Mouse (Mus musculus) liver, postnatal 0 days (tissue): Measurements from ENCODE around the gene 4921524J17Rik. TPM values are rescaled to one million over a fixed set of nuclear protein-coding genes. Genes with fewer than 3 reads are reported as not detected.

ENCODE experiments used
- ATAC-seq: fragments of 200-750 bp; cut with Nextera tagmentation; 2 replicates; pipeline ENCODE4 v1.8.0; 2017; ENCODE audit warnings: mild to moderate bottlenecking, moderate library complexity
- DNase-seq: peaks from one replicate; pipeline ENCODE4 v3.0.0-alpha.2; 2016
- H3K27ac ChIP-seq: fragments of 300-500 bp; sonication (generic); 2 replicates; pipeline ENCODE4 v1.5.1; 2014; ENCODE audit warnings: antibody characterized with exemption, moderate library complexity, mild to moderate bottlenecking, low read depth
- H3K27me3 ChIP-seq: fragments of 300-500 bp; sonication (generic); 2 replicates; pipeline ENCODE4 v1.6.1; 2014; ENCODE audit warnings: low read length, control low read depth, mixed read lengths; ENCODE audit not compliant: insufficient read depth
- H3K36me3 ChIP-seq: fragments of 300-500 bp; sonication (generic); replicated peaks from 2 replicates; pipeline ENCODE4 v1.6.1; 2014; ENCODE audit warnings: mild to moderate bottlenecking, control low read depth, low read length, moderate library complexity, mixed read lengths; ENCODE audit not compliant: insufficient read depth
- H3K4me1 ChIP-seq: fragments of 300-500 bp; sonication (generic); 2 replicates; pipeline ENCODE4 v1.6.1; 2014; ENCODE audit warnings: antibody characterized with exemption, mild to moderate bottlenecking, control low read depth; ENCODE audit not compliant: insufficient read depth
- H3K4me2 ChIP-seq: fragments of 300-500 bp; sonication (generic); 2 replicates; pipeline ENCODE4 v1.6.1; 2014; ENCODE audit warnings: low read depth, mild to moderate bottlenecking, low read length, moderate library complexity, mixed read lengths
- H3K4me3 ChIP-seq: fragments of 300-500 bp; sonication (generic); 2 replicates; pipeline ENCODE4 v1.5.1; 2014; ENCODE audit warnings: low read depth, low read length
- H3K9ac ChIP-seq: fragments of 300-500 bp; sonication (generic); replicated peaks from 2 replicates; pipeline ENCODE4 v1.6.1; 2014; ENCODE audit warnings: mild to moderate bottlenecking, moderate library complexity
- H3K9me3 ChIP-seq: fragments of 300-500 bp; sonication (generic); 2 replicates; pipeline ENCODE4 v1.6.1; 2016; ENCODE audit warnings: mild to moderate bottlenecking, control low read depth, low read length, mixed read lengths
- CTCF ChIP-seq: sonication (generic); IDR thresholded peaks from 2 replicates; pipeline ENCODE4 v1.5.1; 2016; ENCODE audit warnings: antibody characterized with exemption, low read depth
- EP300 ChIP-seq: IDR thresholded peaks from 2 replicates; pipeline ENCODE4 v1.6.1; 2016; ENCODE audit warnings: antibody characterized with exemption, low read depth, mild to moderate bottlenecking
- WGBS: fragments of 180-500 bp; shearing (Covaris S2); extraction: QIAGEN DNeasy Blood & Tissue Kit; methylation state at CpG from one replicate; pipeline ENCODE4 v1.1.7; 2014; ENCODE audit not compliant: insufficient replicate concordance; 5-methylcytosine and 5-hydroxymethylcytosine counted together
- polyA plus RNA-seq: library from polyadenylated mRNA; unstranded; fragments of >200 nt; fragmentation: Nextera tagmentation; extraction: Ambion mirVana; gene quantifications from 2 replicates; pipeline ENCODE4 v1.2.1, GENCODE M21; 2015

The 4921524J17Rik gene
- polyA plus RNA-seq, 1 experiment from 2014 or later: 16.5 TPM

- H3K36me3 ChIP-seq: no peaks in the 10 kb centered on the region
- H3K27me3 ChIP-seq: no peaks in the 10 kb centered on the region
- DNase-seq (no peak), ATAC-seq (peak; percentile 78)
- H3K4me3 ChIP-seq: no peak overlapping the region
- H3K9ac ChIP-seq: peak overlapping the region; percentile 44
- no peak for TF ChIP-seq CTCF
- TF ChIP-seq EP300: peak; percentile 8; the same call in 1 of the 2 replicates
- WGBS: 42% methylated on average over 5 of the region's 5 CpGs
- peak overlapping the region; percentile 47 for H3K4me2 ChIP-seq
- H3K27ac ChIP-seq: peak overlapping the region; percentile 41
- no peaks in the 10 kb centered on the region for H3K9me3 ChIP-seq
- H3K4me1 ChIP-seq: peaks cover 23% of the 10 kb centered on the region
These were observed 36.1 kb downstream of the 4921524J17Rik start for GRCm38 (mm10) chr8:85396432-85397079.

- no peak overlapping the region for H3K4me3 ChIP-seq
- peak overlapping the region; percentile 47 for H3K4me2 ChIP-seq
- peak; percentile 91 for TF ChIP-seq EP300
- no peak for TF ChIP-seq CTCF
- H3K27ac ChIP-seq: peak overlapping the region; percentile 41
- H3K36me3 ChIP-seq: no peaks in the 10 kb centered on the region
- 46% methylated on average over 8 of the region's 8 CpGs for WGBS
- H3K9me3 ChIP-seq: no peaks in the 10 kb centered on the region
- ATAC-seq: peak; percentile 80
- H3K4me1 ChIP-seq: peaks cover 23% of the 10 kb centered on the region
- H3K9ac ChIP-seq: no peak overlapping the region; the same call in 1 of the 2 replicates
- H3K27me3 ChIP-seq: no peaks in the 10 kb centered on the region
- no peak for DNase-seq
These were observed 36.8 kb downstream of the 4921524J17Rik start for GRCm38 (mm10) chr8:85395681-85396431.

- peaks cover 23% of the 10 kb centered on the region for H3K4me1 ChIP-seq
- no peak overlapping the region for H3K4me3 ChIP-seq
- 50% methylated on average over 3 of the region's 3 CpGs for WGBS
- no peak overlapping the region for H3K27ac ChIP-seq
- H3K9ac ChIP-seq: no peak overlapping the region
- no peak for DNase-seq
- TF ChIP-seq CTCF (no peak), EP300 (no peak; the same call in 1 of the 2 replicates)
- no peak overlapping the region for H3K4me2 ChIP-seq
- H3K27me3 ChIP-seq: no peaks in the 10 kb centered on the region
- no peaks in the 10 kb centered on the region for H3K36me3 ChIP-seq
- ATAC-seq: no peak
- H3K9me3 ChIP-seq: no peaks in the 10 kb centered on the region
These were observed 37.6 kb downstream of the 4921524J17Rik start for GRCm38 (mm10) chr8:85395017-85395416.

- ATAC-seq: no peak
- peaks cover 23% of the 10 kb centered on the region for H3K4me1 ChIP-seq
These were observed 39.4 kb downstream of the 4921524J17Rik start for GRCm38 (mm10) chr8:85393199-85393598.

GRCm38 (mm10) chr8:85391438-85391837 is 41.2 kb downstream of the 4921524J17Rik start:
- H3K36me3 ChIP-seq: no peaks in the 10 kb centered on the region
- no peak overlapping the region for H3K27ac ChIP-seq
- H3K4me2 ChIP-seq: no peak overlapping the region
- H3K9ac ChIP-seq: no peak overlapping the region
- DNase-seq (no peak), ATAC-seq (no peak)
- 24% methylated on average over 1 of the region's 1 CpGs for WGBS
- no peak for TF ChIP-seq CTCF
- TF ChIP-seq EP300: peak; percentile 39; the same call in 1 of the 2 replicates
- H3K9me3 ChIP-seq: no peaks in the 10 kb centered on the region
- no peaks in the 10 kb centered on the region for H3K27me3 ChIP-seq
- H3K4me1 ChIP-seq: peaks cover 13% of the 10 kb centered on the region
- no peak overlapping the region for H3K4me3 ChIP-seq

More at GRCm38 (mm10) chr8:85393199-85393598, 39.4 kb downstream of the 4921524J17Rik start:
- no peaks in the 10 kb centered on the region for H3K27me3 ChIP-seq
- H3K9me3 ChIP-seq: no peaks in the 10 kb centered on the region
- DNase-seq: no peak
- WGBS: 82% methylated on average over 6 of the region's 6 CpGs
- no peak overlapping the region for H3K4me3 ChIP-seq
- H3K9ac ChIP-seq: no peak overlapping the region
- H3K36me3 ChIP-seq: no peaks in the 10 kb centered on the region
- no peak overlapping the region for H3K27ac ChIP-seq
- TF ChIP-seq CTCF: no peak
- no peak for TF ChIP-seq EP300
- no peak overlapping the region for H3K4me2 ChIP-seq

GRCm38 (mm10) chr8:85386205-85386604 is 46.4 kb downstream of the 4921524J17Rik start, which contains the start of gene Mylk3:
Gene Mylk3 (minus strand): TSS chr8:85386345.
- Histone ChIP-seq H3K36me3 (no peaks in the 10 kb centered on the region), H3K9ac (no peak within 1 kb of the TSS), H3K27ac (no peak within 1 kb of the TSS), H3K4me1 (peaks cover 15% of the 10 kb centered on the region), H3K4me3 (no peak within 1 kb of the TSS), H3K4me2 (no peak within 1 kb of the TSS), H3K27me3 (no peaks in the 10 kb centered on the region), H3K9me3 (no peaks in the 10 kb centered on the region)
- no peak for ATAC-seq
- TF ChIP-seq EP300 (no peak), CTCF (no peak)
- WGBS: 76% methylated on average over 6 of the region's 6 CpGs
- DNase-seq: no peak
